Mouse (Mus musculus): ENCODE data around the gene St5.

GRCm38 (mm10) chr7:109657884-109658283 lies 45.5 kb downstream of the St5 start:
- TF ChIP-seq MYOD1 (IDR thresholded peaks at IDR 0.05; ENCODE audit: control insufficient read depth, insufficient read length, low read depth) (no peak), CTCF (IDR thresholded peaks at IDR 0.05; ENCODE audit: control insufficient read depth, insufficient read depth, insufficient read length) (no peak)
